Mouse (Mus musculus): ENCODE data around the gene Kcnk12.

The Kcnk12 gene

GRCm38 (mm10) chr17:87698996-87699765 is 98.6 kb downstream of the Kcnk12 start:
- no peak for DNase-seq (ENCODE audit: low spot score)

DNA sequence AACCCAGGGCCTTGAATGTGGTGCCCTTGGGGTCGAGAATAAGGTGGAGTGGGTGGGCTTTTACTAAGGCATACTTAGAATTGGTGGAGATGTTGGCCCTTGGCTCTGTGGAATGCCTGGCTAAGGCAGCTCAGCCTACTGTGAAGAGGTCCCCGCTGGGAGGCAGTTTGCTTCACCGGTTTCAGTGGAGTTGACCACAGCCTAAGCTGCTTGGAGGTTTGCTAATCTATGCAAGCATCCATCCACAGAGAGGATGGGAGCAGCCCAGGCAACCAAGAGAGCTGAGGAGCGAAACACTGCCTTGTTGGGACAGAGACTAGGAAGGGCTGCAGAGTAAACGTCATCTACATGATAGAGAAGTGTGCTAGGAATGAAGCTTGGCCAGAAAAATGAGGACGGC is 101.0 kb downstream of the Kcnk12 start:
- DNase-seq (ENCODE audit: low spot score): no peak

- no peak for DNase-seq (ENCODE audit: low spot score)
Measured at GRCm38 (mm10) chr17:87695874-87696465, 101.8 kb downstream of the Kcnk12 start.

Data from yolk sac, embryonic 10.5 days (tissue).